Mouse (Mus musculus) heart, postnatal 0 days (tissue): ENCODE results near the gene P4ha3.

Experiments
- CTCF ChIP-seq: IDR thresholded peaks from 2 replicates; pipeline ENCODE4 v1.5.1; 2016; ENCODE audit warnings: antibody characterized with exemption, control low read depth, low read depth
- EP300 ChIP-seq: IDR thresholded peaks from 2 replicates; pipeline ENCODE4 v1.6.1; 2016; ENCODE audit warnings: antibody characterized with exemption, low read depth

DNA sequence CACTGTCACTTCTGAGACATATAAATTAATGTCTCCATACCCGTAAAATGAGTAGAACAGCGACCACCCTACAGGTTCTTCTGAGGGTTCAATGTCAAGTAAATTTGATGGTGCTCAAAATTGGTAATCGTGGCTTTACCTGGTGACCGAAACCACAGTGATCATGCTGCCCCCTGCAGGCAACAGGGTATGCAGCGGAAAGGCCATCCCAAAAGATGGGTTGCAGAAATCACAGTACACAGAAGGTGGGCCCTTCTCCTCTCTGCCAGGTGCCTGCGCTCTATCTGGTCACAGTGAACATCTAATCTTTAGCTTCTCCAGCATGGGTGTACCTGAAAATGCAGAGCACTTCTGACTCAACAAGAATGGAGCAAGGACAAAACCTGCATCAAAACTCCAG is 40.2 kb downstream of the P4ha3 start:
- TF ChIP-seq CTCF, result peak; percentile 79
- no peak for TF ChIP-seq EP300
